Comparison of ENCODE assay signal across 8 mouse cellular contexts in the genomic region with DNA sequence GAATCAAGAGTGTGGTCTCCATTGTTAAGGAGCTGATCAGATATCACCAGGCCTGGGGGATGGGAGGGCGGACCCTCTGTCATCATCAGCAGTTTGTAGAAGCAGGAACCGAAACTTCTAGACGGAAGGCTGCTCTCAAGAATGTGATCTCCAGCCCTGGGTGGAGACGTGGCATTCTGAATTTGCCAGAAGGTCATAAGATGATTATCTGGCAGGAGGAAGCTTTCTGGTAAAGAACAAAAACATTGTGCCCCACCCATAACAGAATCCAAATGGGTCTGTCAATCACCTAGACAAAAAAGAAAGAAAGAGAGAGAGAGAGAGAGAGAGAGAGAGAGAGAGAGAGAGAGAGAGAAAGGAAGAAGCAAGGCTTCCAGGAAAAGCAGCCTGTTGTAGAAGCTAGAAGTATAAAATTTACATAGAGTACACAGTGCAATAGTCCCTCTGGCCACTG.
DNase-seq lines count a peak whose midpoint lies in the region; ATAC-seq and TF ChIP-seq lines count a peak whose summit lies in the region.

No protein-coding gene starts in this region.

- H3K4me1 ChIP-seq in thymus, adult 2 months (replicated peaks; ENCODE audit: control insufficient read depth, insufficient read depth, low read length): no peaks in the 10 kb centered on the region
- H3K4me1 ChIP-seq in spleen, adult 2 months (ENCODE audit: control insufficient read depth, insufficient read depth, insufficient read length): peaks cover 13% of the 10 kb centered on the region; the same call in 1 of the 2 replicates
- peaks cover 21% of the 10 kb centered on the region for H3K4me1 ChIP-seq in forebrain, embryonic 13.5 days
- H3K4me1 ChIP-seq in intestine, postnatal 0 days (replicated peaks; ENCODE audit: control insufficient read depth, insufficient read depth, low read length): no peaks in the 10 kb centered on the region

- DNase-seq in thymus, postnatal 25 days: peak; percentile 14
- DNase-seq in thymus, adult 2 months: no peak
- peak; percentile 42 for DNase-seq in c-Kit-positive CD71-negative TER-119-negative erythroid progenitor cells, embryonic 14.5 days (ENCODE audit: low read depth)
- DNase-seq in lung, adult 18-20 months: peak; percentile 76
- DNase-seq in spleen, adult 2 months (ENCODE audit: low read depth in 1 of 2, low spot score in 2 of 2): peak; percentile 72 to 79
- DNase-seq in adrenal gland, adult 8-10 months: no peak

- no peak overlapping the region for H3K4me2 ChIP-seq in forebrain, embryonic 13.5 days
- H3K4me2 ChIP-seq in intestine, postnatal 0 days (replicated peaks; ENCODE audit: low read depth): no peak overlapping the region

- no peaks in the 10 kb centered on the region for H3K27me3 ChIP-seq in thymus, adult 2 months (ENCODE audit: control insufficient read depth, insufficient read depth, low read length)
- no peaks in the 10 kb centered on the region for H3K27me3 ChIP-seq in spleen, adult 2 months (ENCODE audit: control insufficient read depth, insufficient read depth, low read length)
- H3K27me3 ChIP-seq in forebrain, embryonic 13.5 days: no peaks in the 10 kb centered on the region
- no peaks in the 10 kb centered on the region for H3K27me3 ChIP-seq in intestine, postnatal 0 days (replicated peaks; ENCODE audit: control insufficient read depth, insufficient read depth, low read length)

- no peaks in the 10 kb centered on the region for H3K9me3 ChIP-seq in forebrain, embryonic 13.5 days (replicated peaks)
- H3K9me3 ChIP-seq in intestine, postnatal 0 days (ENCODE audit: control insufficient read depth): no peaks in the 10 kb centered on the region

- no peak for TF ChIP-seq POLR2A in thymus, adult 2 months (IDR thresholded peaks at IDR 0.05; ENCODE audit: control insufficient read depth, extremely low read depth, insufficient read depth, low read length, poor library complexity)
- no peak for TF ChIP-seq POLR2A in spleen, adult 2 months (IDR thresholded peaks at IDR 0.05; ENCODE audit: low read depth, low read length)

- H3K27ac ChIP-seq in thymus, adult 2 months (ENCODE audit: control insufficient read depth, insufficient read depth, low read length): no peak overlapping the region
- H3K27ac ChIP-seq in spleen, adult 2 months (ENCODE audit: insufficient read depth, low read length): peak overlapping the region; percentile 77
- H3K27ac ChIP-seq in forebrain, embryonic 13.5 days: no peak overlapping the region
- H3K27ac ChIP-seq in intestine, postnatal 0 days (ENCODE audit: low read depth, low read length): no peak overlapping the region

- TF ChIP-seq CTCF in thymus, adult 2 months (IDR thresholded peaks at IDR 0.05; ENCODE audit: borderline replicate concordance, control insufficient read depth, extremely low read depth, insufficient read depth, low read length, poor library complexity): no peak
- no peak for TF ChIP-seq CTCF in spleen, adult 2 months (IDR thresholded peaks at IDR 0.05; ENCODE audit: extremely low read depth, insufficient read depth, insufficient read length, insufficient replicate concordance)
- no peak for TF ChIP-seq CTCF in intestine, postnatal 0 days (IDR thresholded peaks at IDR 0.05; ENCODE audit: low read depth)

- no peak overlapping the region for H3K4me3 ChIP-seq in thymus, adult 2 months (ENCODE audit: control insufficient read depth, insufficient read depth, low read length)
- H3K4me3 ChIP-seq in spleen, adult 2 months (ENCODE audit: extremely low read depth, insufficient read depth, insufficient read length): no peak overlapping the region
- no peak overlapping the region for H3K4me3 ChIP-seq in forebrain, embryonic 13.5 days
- H3K4me3 ChIP-seq in intestine, postnatal 0 days (ENCODE audit: low read depth, low read length): no peak overlapping the region

- H3K9ac ChIP-seq in forebrain, embryonic 13.5 days: no peak overlapping the region
- no peak overlapping the region for H3K9ac ChIP-seq in intestine, postnatal 0 days (ENCODE audit: low read depth, low read length)

- 40% methylated on average over 4 of the region's 4 CpGs for WGBS in thymus, adult 2 months
- WGBS in spleen, adult 2 months: 8% methylated on average over 4 of the region's 4 CpGs
- 58% methylated on average over 4 of the region's 4 CpGs for WGBS in forebrain, embryonic 13.5 days
- WGBS in intestine, postnatal 0 days: 51% methylated on average over 4 of the region's 4 CpGs

- H3K36me3 ChIP-seq in thymus, adult 2 months (ENCODE audit: control insufficient read depth, insufficient read depth, low read length): no peaks in the 10 kb centered on the region
- peaks cover 3% of the 10 kb centered on the region; the same call in 1 of the 2 replicates for H3K36me3 ChIP-seq in spleen, adult 2 months (ENCODE audit: control insufficient read depth, insufficient read depth, low read length)
- H3K36me3 ChIP-seq in forebrain, embryonic 13.5 days (ENCODE audit: poor library complexity, severe bottlenecking): no peaks in the 10 kb centered on the region
- H3K36me3 ChIP-seq in intestine, postnatal 0 days (ENCODE audit: control insufficient read depth, insufficient read depth): no peaks in the 10 kb centered on the region

- ATAC-seq in forebrain, embryonic 13.5 days: no peak
- no peak for ATAC-seq in intestine, postnatal 0 days

Comparison
In these comparisons a context has a peak if more than half of its experiments do, and no peak if none do; other contexts are left out.
1. DNase-seq: peak in thymus, postnatal 25 days (single experiment), c-Kit-positive CD71-negative TER-119-negative erythroid progenitor cells, embryonic 14.5 days (single experiment), lung, adult 18-20 months (2 of 2) and spleen, adult 2 months (2 of 2); none in thymus, adult 2 months (single experiment) and adrenal gland, adult 8-10 months (single experiment).